Mouse (Mus musculus) adrenal gland, adult 18-20 months (tissue): ENCODE results near the gene Icmt. TPM values are rescaled to one million over a fixed set of nuclear protein-coding genes. Genes with fewer than 3 reads are reported as not detected.

ENCODE experiments used
- DNase-seq, 2 experiments: peaks; one replicate each; pipeline ENCODE4 v3.0.0; 2021 to 2022; ENCODE audit warnings: low spot score in 2 of 2
- total RNA-seq, 2 experiments: library from RNA; stranded (reverse); gene quantifications; 1 replicate in 1 of 2; 2 replicates in 1 of 2; pipeline ENCODE4 v1.2.3; 2021

The Icmt gene
- total RNA-seq, 2 experiments from 2014 or later, result 52.1 to 55.6 TPM

- no peak for DNase-seq
Measured at GRCm38 (mm10) chr4:152333587-152333986, 36.6 kb downstream of the Icmt start.

DNA sequence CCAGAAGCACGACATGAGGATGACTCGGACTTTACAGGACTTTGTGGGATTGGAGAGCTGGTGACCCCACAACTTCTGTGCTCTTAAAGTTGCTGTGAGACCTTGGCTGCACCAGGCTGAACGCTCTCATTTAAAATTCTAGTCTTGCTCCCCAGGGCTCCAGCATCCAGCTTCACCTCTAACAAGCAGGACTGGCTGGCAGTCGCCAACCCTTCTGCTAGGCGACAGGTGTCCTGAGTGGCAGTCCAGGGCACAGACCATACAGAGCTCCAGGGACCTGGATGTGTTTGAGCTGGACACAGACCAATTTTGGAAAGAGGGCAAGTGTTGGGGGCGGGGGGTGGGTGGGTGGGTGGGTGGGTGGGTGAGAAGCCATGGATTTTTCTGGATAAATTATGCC lies 40.7 kb downstream of the Icmt start:
- DNase-seq, result no peak

DNA sequence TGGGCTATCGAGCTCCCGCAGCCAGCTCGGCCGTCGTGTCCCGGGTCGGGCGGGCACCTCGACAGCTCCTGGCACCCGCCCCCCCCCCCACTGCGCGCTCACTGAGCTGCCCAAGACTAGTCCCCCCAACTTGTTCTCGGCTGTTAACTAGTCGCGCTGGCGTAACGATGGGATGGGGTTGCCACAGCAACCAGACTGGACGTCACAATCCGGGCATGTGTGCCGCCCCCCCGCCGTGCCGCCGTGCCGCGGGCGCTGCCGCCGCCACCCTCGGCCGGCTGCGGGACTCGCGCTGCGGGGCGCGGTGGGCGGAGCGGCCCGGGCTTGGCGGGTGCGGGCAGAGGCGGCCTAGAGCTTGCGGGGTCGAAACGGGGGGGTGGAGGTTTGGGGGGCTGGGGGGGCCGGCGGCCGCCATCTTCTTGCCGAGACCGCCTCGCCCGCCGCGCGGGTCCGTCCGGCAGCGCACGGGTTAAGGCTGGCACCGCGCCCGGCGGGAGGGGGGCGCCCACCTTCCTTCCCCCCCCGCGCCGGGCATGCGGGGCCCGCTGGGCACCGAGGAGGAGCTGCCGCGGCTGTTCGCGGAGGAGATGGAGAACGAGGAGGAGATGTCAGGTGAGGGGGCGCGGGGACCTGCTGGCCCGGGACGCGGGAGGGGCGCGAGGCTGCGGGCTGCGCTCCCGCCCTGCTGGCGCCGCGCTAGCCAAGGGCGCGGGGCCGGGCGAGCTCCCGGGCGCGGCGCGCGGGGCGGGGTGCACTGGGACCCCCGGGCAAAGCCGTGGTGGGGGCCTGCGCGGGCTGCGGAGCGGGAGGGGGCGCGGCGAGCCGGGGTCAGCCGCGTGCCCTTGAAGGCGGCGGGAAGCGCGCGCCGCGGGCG lies 41.6 kb downstream of the Icmt start, which contains the start of gene Chd5:
Chd5 (plus strand) TSS at position 233 of the 874 bp plus-strand sequence.
- no peak for DNase-seq

GRCm38 (mm10) chr4:152339293-152339790 lies 42.3 kb downstream of the Icmt start:
- DNase-seq, result no peak

DNA sequence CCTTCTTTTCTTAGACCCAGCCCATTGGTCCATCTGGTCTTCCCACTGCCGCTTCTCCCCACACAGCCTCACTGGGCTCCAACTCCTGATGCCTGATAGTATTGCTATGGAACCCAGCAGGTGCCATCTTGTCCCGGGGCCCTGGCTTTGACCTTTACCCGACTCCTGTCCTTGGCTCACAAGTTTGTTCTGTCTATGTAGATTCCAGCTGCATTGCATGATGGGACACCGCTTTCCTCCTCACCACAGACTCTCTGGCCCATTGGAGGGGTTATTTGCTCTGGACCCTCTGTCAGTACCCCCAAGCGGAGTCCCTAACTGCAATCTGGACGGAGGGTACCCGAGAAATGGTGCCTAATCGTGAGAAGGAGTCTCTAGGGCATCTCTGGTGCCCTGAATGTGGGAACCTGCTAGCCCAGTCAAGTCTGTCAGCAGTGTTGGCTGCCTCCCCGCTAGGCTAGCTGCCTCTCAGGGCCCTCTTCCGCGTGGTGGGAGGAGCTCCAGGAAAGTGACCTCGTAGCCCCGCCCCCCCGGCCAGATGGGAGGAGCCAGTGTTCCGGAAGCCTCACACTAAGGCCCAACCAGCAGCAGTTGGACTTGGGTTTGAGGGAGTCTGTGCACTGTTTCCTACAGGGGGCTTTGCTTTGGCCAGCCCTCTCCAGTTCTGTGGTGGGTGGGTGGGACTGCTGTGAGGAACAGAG lies 43.7 kb downstream of the Icmt start:
- DNase-seq, result no peak

DNA sequence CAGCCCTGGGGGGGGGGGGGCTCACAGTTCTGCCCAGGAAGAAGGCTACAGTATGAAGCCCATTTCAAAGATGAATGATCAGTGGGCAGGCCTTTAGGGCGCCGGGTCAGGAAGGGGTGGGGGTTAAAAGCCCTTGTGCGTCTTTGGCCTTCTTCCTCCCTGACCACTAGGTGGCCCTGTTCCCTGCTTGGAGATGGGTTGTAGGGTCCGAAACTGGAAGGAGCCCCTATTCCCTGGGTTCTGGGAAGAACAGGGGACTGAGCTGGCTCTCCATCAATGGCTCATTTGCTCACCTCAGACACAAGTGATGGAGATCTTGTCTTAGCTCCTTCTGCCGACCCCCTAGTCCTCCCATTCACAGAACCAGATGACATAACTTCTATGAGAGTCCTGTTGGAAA lies 46.3 kb downstream of the Icmt start:
- no peak for DNase-seq

DNA sequence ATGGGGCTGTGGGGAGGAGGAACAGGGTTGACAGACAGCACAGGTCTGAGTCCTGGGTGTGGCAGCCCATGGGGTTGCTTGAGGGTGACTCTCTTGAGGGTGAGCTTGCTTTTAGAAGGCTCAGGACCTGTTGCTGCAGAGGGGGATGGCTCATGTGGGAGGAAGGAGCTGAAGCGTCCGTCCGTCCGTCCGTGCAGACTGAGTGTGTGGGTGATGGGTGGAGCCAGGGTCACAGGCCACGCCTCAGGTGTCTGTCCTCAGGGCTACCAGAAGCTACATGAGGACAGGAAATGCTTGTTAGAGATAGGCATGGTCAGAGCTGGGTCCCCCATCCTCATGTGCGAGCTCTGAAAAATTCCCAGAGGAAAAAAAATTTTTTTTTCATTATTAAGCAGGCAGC lies 47.6 kb downstream of the Icmt start:
- no peak for DNase-seq

- DNase-seq, result no peak
Measured at GRCm38 (mm10) chr4:152345120-152345889, 48.3 kb downstream of the Icmt start.

DNA sequence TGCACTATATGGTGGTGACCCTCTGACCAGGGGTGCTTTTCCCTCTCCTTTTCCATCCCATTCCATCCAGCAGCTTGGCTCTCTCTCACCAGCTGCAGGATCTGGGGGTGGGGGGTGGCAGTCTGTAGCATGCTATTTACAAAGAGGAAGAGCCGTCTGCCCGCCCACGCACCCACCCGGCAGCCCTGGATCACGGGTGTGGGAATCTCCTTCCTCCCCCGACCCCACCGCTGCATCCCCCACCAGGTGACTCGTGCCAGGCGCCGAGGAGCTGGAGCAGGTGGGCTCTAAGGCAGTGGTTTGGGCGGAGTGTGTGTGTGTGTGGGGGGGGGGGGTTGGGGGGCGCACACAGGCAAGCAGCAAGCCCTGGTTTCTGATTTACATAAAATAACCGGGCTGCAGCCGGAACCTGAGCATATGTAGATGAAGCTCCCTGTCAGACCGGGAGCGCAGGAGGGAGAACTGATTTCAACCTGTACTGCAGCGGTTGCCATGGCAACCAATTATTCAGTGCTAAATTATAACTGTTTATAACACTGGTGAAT lies 52.9 kb downstream of the Icmt start:
- no peak for DNase-seq

- DNase-seq, result no peak
Measured at GRCm38 (mm10) chr4:152350722-152351421, 53.8 kb downstream of the Icmt start.

DNA sequence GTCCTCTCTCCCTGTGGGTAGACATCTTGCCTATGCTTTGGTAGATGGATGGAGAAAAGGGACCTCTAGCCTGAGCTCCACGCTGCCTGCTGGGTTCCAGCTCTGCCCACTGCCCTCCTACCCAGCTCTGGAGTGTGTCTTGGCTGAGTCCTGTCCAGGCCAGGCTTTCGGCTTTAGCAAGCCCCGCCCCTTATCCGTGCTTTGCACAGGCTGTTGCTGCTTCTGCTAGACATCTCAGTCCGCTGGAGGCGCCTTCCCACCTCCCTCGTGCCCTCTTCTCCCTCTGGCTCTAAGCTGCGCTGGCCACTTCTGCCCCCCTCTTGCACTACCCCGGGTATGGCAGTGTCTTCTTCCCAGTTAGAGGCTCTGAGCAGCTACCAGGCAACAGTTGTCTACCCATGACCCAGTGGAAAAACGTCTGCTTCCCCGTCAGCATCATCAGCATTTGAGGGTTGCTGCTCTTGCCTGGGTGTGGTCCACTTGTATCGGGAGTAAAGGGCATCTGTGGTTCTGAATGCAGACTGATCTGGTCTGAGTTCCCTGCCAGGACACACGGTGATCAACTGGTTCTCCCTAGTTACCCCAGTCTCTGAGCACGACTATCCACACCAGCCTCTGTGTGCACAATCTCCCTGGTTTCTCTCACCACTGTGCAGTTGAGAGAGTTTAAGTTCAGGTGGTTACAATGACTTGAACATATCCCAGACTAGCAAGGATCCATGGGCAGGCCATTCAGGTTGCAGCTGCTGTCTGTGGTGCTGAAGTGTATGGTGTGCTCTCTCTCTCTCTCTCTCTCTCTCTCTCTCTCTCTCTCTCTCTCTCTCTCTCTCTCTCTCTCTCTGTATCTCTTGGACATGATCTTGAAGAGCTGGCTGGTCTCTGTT lies 54.6 kb downstream of the Icmt start:
- DNase-seq, result no peak

- DNase-seq, result no peak
Measured at GRCm38 (mm10) chr4:152353886-152354637, 57.0 kb downstream of the Icmt start.

DNA sequence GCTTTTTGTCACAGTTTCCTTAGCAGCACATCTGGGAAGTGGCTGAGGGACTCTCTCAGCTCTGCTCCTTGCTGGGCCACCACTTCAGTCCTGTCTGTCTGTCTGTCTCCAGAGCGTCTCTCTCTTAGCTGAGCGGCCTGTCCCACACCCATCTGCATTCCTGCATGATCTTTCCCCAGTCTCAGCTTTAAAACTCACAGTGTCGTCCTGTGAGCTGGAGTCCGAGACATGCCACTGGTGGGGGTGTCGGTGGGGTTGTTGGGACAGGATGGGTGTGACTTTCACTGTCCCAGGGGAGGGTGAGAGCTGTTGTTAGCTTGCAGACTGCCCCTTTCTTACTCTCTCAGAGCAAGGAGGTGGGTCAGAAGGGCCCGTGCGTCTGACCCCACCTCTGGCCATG lies 58.6 kb downstream of the Icmt start:
- DNase-seq, result no peak

Other genes starting within 250 kb of the Icmt start
- gene Plekhg5, start 224.7 kb upstream of the Icmt start, total RNA-seq, result 10 to 100 TPM in 1 of 2 experiments, 1 to 10 TPM in 1; 7.3 to 12.0 TPM
- gene Tnfrsf25, start 181.3 kb upstream of the Icmt start, total RNA-seq, result 1 to 10 TPM; 1.3 to 2.8 TPM
- 1 to 10 TPM; 1.9 to 3.3 TPM for gene Espn, start 144.9 kb upstream of the Icmt start, total RNA-seq
- not detected for gene Hes2, start 138.4 kb upstream of the Icmt start, total RNA-seq
- gene Acot7, start 119.1 kb upstream of the Icmt start, total RNA-seq, result 10 to 100 TPM; 45.7 to 54.0 TPM
- 1 to 10 TPM; 5.3 to 7.4 TPM for gene Gpr153, start 23.0 kb upstream of the Icmt start, total RNA-seq
- gene Hes3, start 5.6 kb upstream of the Icmt start, total RNA-seq, result not detected
- gene Rnf207, start 21.8 kb downstream of the Icmt start, total RNA-seq, result 1 to 10 TPM in 1 of 2 experiments, under 1 TPM in 1; 0.43 to 1.3 TPM
- gene Rpl22, start 28.5 kb downstream of the Icmt start, total RNA-seq, result 100 to 1,000 TPM; 443 to 509 TPM
- gene Chd5, start 41.4 kb downstream of the Icmt start, total RNA-seq, result 1 to 10 TPM; 6.9 to 9.7 TPM
- gene Nphp4, start 179.5 kb downstream of the Icmt start, total RNA-seq, result 1 to 10 TPM; 2.9 to 4.1 TPM
- 1 to 10 TPM; 4.6 to 5.5 TPM for gene Kcnab2, start 180.6 kb downstream of the Icmt start, total RNA-seq